Mouse (Mus musculus) ES-Bruce4 (cell line): Measurements from ENCODE around the gene Depdc5.

Experiments
- CTCF ChIP-seq: IDR thresholded peaks from one replicate; pipeline ENCODE4 v1.8.1; 2011; ENCODE audit warnings: low read depth, low read length
- EP300 ChIP-seq: IDR thresholded peaks from 2 replicates; pipeline ENCODE4 v1.6.1; 2011; ENCODE audit warnings: low read depth, low read length; ENCODE audit not compliant: insufficient read depth
- POLR2A ChIP-seq: IDR thresholded peaks from one replicate; pipeline ENCODE4 v1.8.1; 2011; ENCODE audit warnings: low read length; ENCODE audit not compliant: insufficient read depth

DNA sequence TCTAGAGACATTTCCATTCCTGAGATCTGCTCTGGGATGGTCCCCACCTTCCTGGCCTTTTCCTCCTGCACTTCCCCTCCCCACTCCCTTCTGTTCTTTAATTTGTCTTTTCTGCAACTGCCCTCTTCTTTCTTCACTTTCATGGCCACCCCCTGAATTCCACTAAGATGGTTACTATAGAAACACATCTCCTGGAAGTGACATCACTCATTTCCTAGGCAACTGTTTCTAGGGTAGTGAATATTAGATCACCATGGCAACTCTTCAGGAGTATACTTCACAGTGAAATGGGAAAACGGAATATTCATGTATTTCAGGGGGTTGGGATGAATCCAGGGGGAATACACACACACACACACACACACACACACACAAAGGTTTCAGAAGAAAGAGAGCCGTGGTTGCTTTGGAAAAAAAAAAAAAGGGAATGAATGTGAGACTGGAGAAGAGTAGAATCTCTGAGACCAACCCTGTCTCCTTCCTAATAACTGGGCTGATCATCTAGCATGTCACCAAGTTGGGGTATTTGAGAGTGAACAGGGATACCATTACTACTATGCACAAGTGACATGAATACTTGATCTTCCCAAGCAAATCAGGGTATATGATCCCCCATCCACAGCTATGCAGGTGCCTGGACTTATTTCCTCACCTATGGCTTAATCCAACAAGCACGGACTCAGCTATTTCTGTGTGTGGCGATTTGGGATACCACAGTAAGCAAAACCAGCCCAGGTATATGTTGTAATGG lies 167.1 kb downstream of the Depdc5 start:
- no peak for TF ChIP-seq CTCF
- TF ChIP-seq POLR2A = no peak
- TF ChIP-seq EP300 = no peak
